Mouse (Mus musculus) heart, postnatal 10 days (tissue): ENCODE data around the gene Arhgap31. TPM values are rescaled to one million over a fixed set of nuclear protein-coding genes. Genes with fewer than 3 reads are reported as not detected.

Experiments
- DNase-seq, 2 experiments: peaks; one replicate each; pipeline ENCODE4 v3.0.0; 2021
- intact Hi-C: fragments of 180-260 bp; cut with DNase I; formaldehyde crosslinking; loops from one replicate; pipeline ENCODE4 v1.15.1; 2025
- total RNA-seq, 2 experiments: library from RNA; stranded (reverse); gene quantifications; 2 replicates each; pipeline ENCODE4 v1.2.3; 2021

The Arhgap31 gene
- 10 to 100 TPM; 58.3 to 65.7 TPM for total RNA-seq

- intact Hi-C loops: no loop called here
- DNase-seq: peak; percentile 91 to 92
Observed at GRCm38 (mm10) chr16:38712581-38713403, at the start of gene Arhgap31. Gene Arhgap31, minus strand, starts transcription at chr16:38713274.

DNA sequence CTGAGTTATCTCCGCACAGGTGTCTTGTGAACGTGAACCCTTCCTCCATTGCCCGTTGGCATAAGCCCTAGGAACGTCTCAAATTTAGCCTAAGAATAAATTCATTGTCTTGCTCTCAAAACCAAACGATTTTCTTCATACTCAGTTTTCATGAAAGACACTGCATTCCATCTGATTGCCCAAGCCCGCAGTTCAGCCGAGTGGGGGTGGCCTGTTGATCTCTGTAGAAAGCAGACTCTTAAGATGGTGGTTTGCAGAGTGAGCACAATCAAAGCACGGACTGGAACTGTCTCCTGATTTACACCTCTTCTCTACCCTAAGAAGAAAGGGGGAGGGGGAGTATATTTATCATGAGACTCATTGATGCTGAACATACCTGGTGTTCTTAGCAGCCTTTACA is 49.3 kb upstream of the Arhgap31 start:
- intact Hi-C loops: no loop called here
- no peak for DNase-seq

GRCm38 (mm10) chr16:38761972-38762371 is 48.9 kb upstream of the Arhgap31 start:
- DNase-seq: peak in 1 of 2 experiments; percentile 39
- intact Hi-C loops: no loop called here

DNA sequence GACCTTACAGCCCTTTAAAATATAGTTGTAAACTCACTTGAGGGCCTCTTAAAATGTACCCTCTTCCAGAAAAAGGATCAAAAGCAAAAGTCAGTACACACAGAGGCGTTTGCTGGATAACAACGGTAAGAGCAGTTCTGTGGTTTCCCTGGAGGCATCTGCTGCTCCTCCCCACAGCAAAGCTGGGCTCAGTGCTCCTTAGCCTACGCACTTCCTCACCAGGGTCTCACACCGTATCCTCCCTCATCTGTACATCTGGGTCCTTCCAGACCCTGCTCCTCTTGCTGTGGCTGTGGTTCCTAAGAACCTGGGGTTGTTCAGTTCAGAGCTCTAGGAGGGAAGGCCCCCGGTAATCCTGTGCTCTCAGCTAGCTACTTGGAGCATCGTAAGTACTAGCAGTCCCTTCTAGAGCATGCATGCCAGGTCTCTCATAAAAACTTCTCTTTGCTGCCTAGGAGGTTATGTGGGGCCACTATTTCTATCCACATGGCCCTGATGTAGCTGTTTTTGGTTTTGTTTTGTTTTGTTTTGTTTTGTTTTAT is 47.8 kb upstream of the Arhgap31 start:
- intact Hi-C loops: no loop called here

GRCm38 (mm10) chr16:38760239-38760638 is 47.2 kb upstream of the Arhgap31 start:
- intact Hi-C loops: no loop called here
- DNase-seq: no peak

More for the DNA sequence above, 47.8 kb upstream of the Arhgap31 start:
- no peak for DNase-seq

- intact Hi-C loops: no loop called here
- DNase-seq: peak; percentile 27 to 30
Observed at GRCm38 (mm10) chr16:38758104-38758861, 45.2 kb upstream of the Arhgap31 start.

GRCm38 (mm10) chr16:38757626-38758025 is 44.6 kb upstream of the Arhgap31 start:
- DNase-seq: no peak
- intact Hi-C loops: no loop called here

DNA sequence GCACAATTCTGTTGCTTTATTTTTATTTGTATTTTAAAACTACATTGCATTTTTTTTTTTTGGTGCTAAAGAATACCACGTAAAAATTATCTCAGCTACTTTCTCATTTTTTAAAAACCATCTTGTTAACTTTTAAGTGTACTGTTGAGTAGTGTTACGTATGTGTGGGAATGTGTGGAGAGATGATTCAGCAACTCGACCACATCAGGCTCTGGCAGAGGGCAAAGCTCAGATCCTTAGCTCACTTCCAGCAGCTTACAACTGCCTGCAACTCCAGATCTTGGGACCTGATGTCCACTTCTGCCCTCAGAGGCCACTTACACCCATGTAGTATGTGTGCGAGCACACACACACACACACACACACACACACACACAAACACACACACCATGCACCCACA is 43.5 kb upstream of the Arhgap31 start:
- DNase-seq: no peak
- intact Hi-C loops: no loop called here

DNA sequence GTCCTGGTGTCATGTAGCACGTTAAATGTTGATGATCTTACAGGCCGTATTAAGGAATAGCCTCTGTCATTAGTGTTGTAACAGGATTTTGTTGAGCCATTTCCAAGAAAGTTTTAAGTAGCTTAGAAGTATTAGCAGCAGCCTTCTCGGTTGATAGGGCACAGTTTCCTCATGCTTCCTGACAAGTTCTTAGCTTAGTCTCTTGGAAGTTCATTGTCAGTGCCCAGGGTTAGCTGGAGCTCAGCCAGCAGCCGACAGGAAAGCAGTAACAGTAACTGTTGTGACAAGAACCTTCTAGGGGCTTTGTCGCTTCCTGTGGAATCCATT is 43.1 kb upstream of the Arhgap31 start:
- peak; percentile 40 to 43 for DNase-seq
- intact Hi-C loops: no loop called here

GRCm38 (mm10) chr16:38755452-38756176 is 42.5 kb upstream of the Arhgap31 start:
- intact Hi-C loops: no loop called here

DNA sequence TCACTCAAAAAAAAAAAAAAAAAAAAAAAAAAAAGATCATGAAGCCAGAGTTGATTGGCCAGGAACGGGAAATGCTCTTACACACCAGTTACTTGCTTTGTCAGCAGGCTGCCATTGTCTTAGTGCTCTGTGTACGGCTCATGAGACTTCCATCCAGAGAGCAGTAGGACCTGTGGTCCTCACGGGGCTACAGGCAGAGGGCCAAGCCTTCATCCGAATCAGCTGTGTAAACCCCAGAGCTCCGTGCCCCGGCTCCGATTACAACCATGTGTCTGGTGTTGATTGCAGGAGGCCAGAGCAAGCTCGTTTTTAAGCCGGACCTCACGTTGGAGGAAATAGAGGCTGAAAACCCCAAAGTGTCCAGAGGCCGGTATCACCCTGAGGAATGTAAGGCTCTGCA is 40.6 kb upstream of the Arhgap31 start:
- peak in 1 of 2 experiments; percentile 17 for DNase-seq
- intact Hi-C loops: no loop called here

More at GRCm38 (mm10) chr16:38755452-38756176, 42.5 kb upstream of the Arhgap31 start:
- no peak for DNase-seq

- intact Hi-C loops: no loop called here
- no peak for DNase-seq
Observed at GRCm38 (mm10) chr16:38750803-38751202, 37.7 kb upstream of the Arhgap31 start.

GRCm38 (mm10) chr16:38743941-38744673 is 31.0 kb upstream of the Arhgap31 start:
- intact Hi-C loops: no loop called here
- no peak for DNase-seq

GRCm38 (mm10) chr16:38742659-38743131 is 29.6 kb upstream of the Arhgap31 start:
- DNase-seq: peak; percentile 31 to 45
- intact Hi-C loops: no loop called here

DNA sequence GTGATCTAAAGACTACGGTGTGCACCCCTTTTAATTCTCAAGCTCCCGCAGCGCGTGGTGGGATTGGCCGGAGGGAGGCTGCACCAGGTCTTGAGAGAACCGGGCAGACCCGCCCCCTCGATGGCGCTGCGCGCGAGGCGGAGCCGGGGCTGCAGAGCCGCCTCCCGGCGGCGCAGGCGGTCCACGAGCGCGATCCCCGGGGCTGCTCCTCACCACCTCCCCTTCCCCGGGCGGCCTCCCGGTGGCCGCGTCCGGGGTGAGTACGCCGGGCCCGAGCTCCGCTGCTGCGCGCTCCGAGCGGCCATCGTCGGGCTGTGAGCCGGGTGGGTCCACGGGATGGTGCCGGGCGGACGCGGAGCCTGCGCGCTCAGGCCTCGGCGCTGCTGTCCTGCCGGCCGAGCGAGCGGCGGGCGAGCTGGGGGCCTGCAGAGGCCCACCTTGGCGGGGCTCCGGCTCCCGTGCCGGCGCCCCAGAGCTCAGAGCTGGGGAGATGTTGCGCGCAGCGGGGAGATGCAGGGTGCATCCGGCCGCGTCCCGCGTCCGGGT is 29.1 kb upstream of the Arhgap31 start, which contains the start of gene B4galt4:
Gene B4galt4 (plus strand): TSS at position 152 of the 546 bp plus-strand sequence.
- peak; percentile 83 to 87 for DNase-seq
- intact Hi-C loops: no loop called here

DNA sequence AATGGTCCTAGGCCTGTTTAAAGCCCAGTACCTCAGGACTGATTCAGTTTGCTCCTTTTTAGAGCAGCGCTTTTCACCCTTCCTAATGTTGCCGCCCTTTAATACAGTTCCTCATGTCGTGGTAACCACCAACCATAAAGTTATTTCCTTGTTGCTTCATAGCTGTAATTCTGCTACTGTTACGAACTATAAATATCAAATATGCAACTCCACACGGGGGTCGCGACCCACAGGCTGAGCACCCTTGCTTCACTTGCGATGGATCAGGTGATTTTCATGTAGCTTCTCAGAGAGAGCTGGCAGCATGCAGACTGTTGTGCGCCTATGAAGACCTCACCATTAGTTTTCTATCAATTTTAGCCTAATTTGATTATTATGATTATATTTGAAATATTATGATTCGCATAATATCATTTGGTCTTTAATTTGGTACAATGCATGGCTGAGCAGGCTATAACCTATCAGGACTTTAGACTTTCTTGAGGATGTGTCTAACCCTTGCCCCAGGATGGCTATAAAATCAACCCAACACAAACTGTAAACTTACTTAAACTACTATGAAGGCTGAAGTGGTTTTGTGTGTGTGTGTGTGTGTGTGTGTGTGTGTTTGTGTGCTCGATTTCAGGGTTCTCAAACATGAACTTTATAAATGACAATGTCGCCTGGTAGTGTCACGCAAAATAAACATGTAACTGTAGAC is 28.3 kb upstream of the Arhgap31 start:
- intact Hi-C loops: no loop called here
- DNase-seq: no peak

GRCm38 (mm10) chr16:38730921-38731320 is 17.8 kb upstream of the Arhgap31 start:
- peak; percentile 44 to 47 for DNase-seq
- intact Hi-C loops: loop anchor here (10.0 kb wide), 1 partner anchor 84 kb away; no protein-coding TSS in a partner anchor

DNA sequence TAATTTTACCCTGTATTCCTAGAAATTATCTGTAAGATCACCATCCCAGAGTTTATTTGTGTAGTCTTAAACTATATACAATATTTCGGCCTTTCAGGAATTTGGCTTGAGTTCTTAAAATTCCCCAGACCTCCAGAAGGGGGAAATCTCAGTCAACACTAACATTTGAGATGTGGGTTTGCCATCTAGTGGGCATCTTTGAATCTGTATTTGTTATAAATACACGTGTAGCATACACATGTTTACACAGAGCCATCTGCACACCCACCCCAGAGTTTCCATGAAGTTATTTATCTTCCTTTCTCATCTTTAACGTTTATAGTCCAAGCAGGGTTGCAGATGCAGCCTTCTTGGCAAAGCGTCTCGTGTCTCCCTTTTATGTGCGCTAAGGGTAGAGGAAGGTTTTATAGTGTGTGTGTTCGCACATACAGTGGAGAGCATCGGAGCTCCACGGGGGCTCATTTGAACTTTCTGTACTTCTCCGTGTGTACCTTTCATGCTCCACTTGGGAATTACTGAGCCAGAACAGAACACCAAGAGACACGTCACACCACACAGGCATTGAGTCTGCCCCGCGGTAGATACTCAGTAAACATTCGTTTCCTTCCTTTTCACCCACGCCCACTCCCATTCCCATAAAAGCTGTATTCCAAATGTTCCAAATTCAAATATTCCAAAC is 16.7 kb upstream of the Arhgap31 start:
- intact Hi-C loops: loop anchor here (10.0 kb wide), 2 partner anchors 85 to 195 kb away; no protein-coding TSS in a partner anchor
- peak; percentile 53 to 63 for DNase-seq
